Mouse (Mus musculus): ENCODE measurements at regions not wholly inside any gene's neighbourhood (a gene's known extent, or its start where the extent isn't known, plus 50 kb on each side); places are given as distances from the start of the nearest gene placed in this dataset.
A peak's percentile ranks its signal among the peaks of the same experiment; 100 is the strongest.
"Not testable (repeated sequence)": the region's sequence is repeated elsewhere in the genome, so short reads cannot be mapped to it uniquely, and the experiment has no call there.

- no peak for DNase-seq (ENCODE audit: extremely low spot score in 1 of 2, low spot score in 1 of 2)
These were observed 172.7 kb upstream of the Cntnap5b start for GRCm38 (mm10) chr1:99599696-99600489.

GRCm38 (mm10) chr1:99605213-99605612 is 167.4 kb upstream of the Cntnap5b start:
- no peak for DNase-seq (ENCODE audit: extremely low spot score in 1 of 2, low spot score in 1 of 2)

GRCm38 (mm10) chr1:99619221-99619620 is 153.3 kb upstream of the Cntnap5b start:
- no peak for DNase-seq (ENCODE audit: extremely low spot score in 1 of 2, low spot score in 1 of 2)

- DNase-seq (ENCODE audit: extremely low spot score in 1 of 2, low spot score in 1 of 2): not testable (repeated sequence)
These were observed 141.6 kb upstream of the Cntnap5b start for GRCm38 (mm10) chr1:99630971-99631370.

- no peak for DNase-seq (ENCODE audit: extremely low spot score in 1 of 2, low spot score in 1 of 2)
These were observed 108.9 kb upstream of the Cntnap5b start for GRCm38 (mm10) chr1:99663641-99664040.

- peak; percentile 6 to 38 for DNase-seq (ENCODE audit: extremely low spot score in 1 of 2, low spot score in 1 of 2)
These were observed 92.6 kb upstream of the Cntnap5b start for GRCm38 (mm10) chr1:99679980-99680379.

- no peak for DNase-seq (ENCODE audit: extremely low spot score in 1 of 2, low spot score in 1 of 2)
These were observed 75.5 kb upstream of the Cntnap5b start for GRCm38 (mm10) chr1:99697089-99697488.

GRCm38 (mm10) chr1:99714912-99715311 is 57.7 kb upstream of the Cntnap5b start:
- peak; percentile 1 to 26 for DNase-seq (ENCODE audit: extremely low spot score in 1 of 2, low spot score in 1 of 2)

GRCm38 (mm10) chr1:99716266-99716665 is 56.3 kb upstream of the Cntnap5b start:
- DNase-seq (ENCODE audit: extremely low spot score in 1 of 2, low spot score in 1 of 2): no peak
